Mouse (Mus musculus): ENCODE measurements around the gene Clybl.

The Clybl gene

GRCm38 (mm10) chr14:122436850-122437249 lies 255.3 kb downstream of the Clybl start:
- no peak for DNase-seq

- peak; percentile 46 for DNase-seq
Observed at GRCm38 (mm10) chr14:122449601-122450495, 268.3 kb downstream of the Clybl start.

GRCm38 (mm10) chr14:122450496-122451382 lies 269.2 kb downstream of the Clybl start, which contains the start of gene Gm5089:
TSS of gene Gm5089 (minus strand) at chr14:122451115.
- peak; percentile 71 for DNase-seq

GRCm38 (mm10) chr14:122451551-122452145 lies 270.1 kb downstream of the Clybl start:
- DNase-seq, result no peak
